Mouse (Mus musculus) kidney, embryonic 15.5 days (tissue): ENCODE data around the gene Hps1. TPM values are rescaled to one million over a fixed set of nuclear protein-coding genes. Genes with fewer than 3 reads are reported as not detected.
"Not testable (repeated sequence)": the region's sequence is repeated elsewhere in the genome, so short reads cannot be mapped to it uniquely, and the experiment has no call there.

Source experiments
- ATAC-seq: fragments of 200-750 bp; cut with Nextera tagmentation; replicated peaks from 2 replicates; pipeline ENCODE4 v1.8.0; 2017; ENCODE audit warnings: moderate TSS enrichment; ENCODE audit not compliant: low FRiP score
- H3K27ac ChIP-seq: fragments of 300-500 bp; sonication (generic); 2 replicates; pipeline ENCODE4 v1.5.1; 2015; ENCODE audit warnings: mild to moderate bottlenecking, inconsistent platforms
- H3K27me3 ChIP-seq: fragments of 300-500 bp; sonication (generic); 2 replicates; pipeline ENCODE4 v1.6.1; 2015; ENCODE audit warnings: inconsistent platforms
- H3K36me3 ChIP-seq: fragments of 300-500 bp; sonication (generic); 2 replicates; pipeline ENCODE4 v1.6.1; 2015; ENCODE audit warnings: inconsistent platforms
- H3K4me1 ChIP-seq: fragments of 300-500 bp; sonication (generic); 2 replicates; pipeline ENCODE4 v1.6.1; 2015; ENCODE audit warnings: inconsistent platforms
- H3K4me2 ChIP-seq: fragments of 300-500 bp; sonication (generic); 2 replicates; pipeline ENCODE4 v1.6.1; 2015; ENCODE audit warnings: moderate library complexity, mild to moderate bottlenecking, inconsistent platforms
- H3K4me3 ChIP-seq: fragments of 300-500 bp; sonication (generic); replicated peaks from 2 replicates; pipeline ENCODE4 v1.5.1; 2015; ENCODE audit warnings: mild to moderate bottlenecking, inconsistent platforms
- H3K9ac ChIP-seq: fragments of 300-500 bp; sonication (generic); 2 replicates; pipeline ENCODE4 v1.6.1; 2015; ENCODE audit warnings: mild to moderate bottlenecking, inconsistent platforms
- H3K9me3 ChIP-seq: fragments of 300-500 bp; sonication (generic); replicated peaks from 2 replicates; pipeline ENCODE4 v1.6.1; 2016; ENCODE audit warnings: inconsistent platforms
- WGBS: fragments of 180-500 bp; shearing (Covaris S2); methylation state at CpG from one replicate; pipeline ENCODE4 v1.1.7; 2015; ENCODE audit warnings: mixed read lengths; 5-methylcytosine and 5-hydroxymethylcytosine counted together
- polyA plus RNA-seq: library from polyadenylated mRNA; unstranded; fragments of >200 nt; fragmentation: Nextera tagmentation; extraction: Ambion mirVana; gene quantifications from 2 replicates; pipeline ENCODE4 v1.2.1, GENCODE M21; 2015

Gene Hps1
- polyA plus RNA-seq, 1 experiment from 2014 or later = 14.8 TPM

DNA sequence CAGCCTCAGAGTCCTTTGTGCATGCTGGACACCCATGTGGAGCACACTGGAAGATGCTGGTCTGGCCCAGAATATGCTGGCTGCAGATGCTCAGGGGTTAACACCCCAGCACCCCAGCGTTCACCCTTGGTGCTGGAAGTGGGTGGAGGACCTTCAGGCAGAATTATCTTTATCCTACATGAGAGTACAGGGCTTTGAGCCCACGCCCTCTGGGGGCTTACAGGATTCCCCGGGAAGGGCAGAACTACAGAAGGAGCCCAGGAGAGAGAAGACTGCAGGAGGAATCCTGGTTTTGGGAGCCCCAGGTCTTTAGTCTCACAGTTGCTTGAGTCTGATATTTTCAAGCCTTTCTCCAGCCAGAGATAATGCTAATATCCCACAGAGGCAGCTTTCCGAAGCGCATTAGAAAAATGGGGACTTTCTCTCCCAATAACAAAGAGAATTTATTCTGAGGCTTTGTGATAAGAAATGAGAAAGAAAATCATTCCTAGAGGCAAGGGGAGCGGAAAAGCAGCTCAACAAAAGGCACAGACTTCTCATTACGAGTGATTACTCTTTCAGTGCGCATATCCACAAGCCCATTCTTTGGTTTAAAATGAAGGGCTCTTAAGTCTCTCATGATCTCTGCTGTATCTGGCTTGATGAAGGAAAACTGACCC is 5.9 kb upstream of the Hps1 start:
- Histone ChIP-seq H3K9ac (no peak overlapping the region), H3K27me3 (peaks cover 9% of the 10 kb centered on the region; the same call in 1 of the 2 replicates), H3K9me3 (no peaks in the 10 kb centered on the region), H3K27ac (no peak overlapping the region), H3K36me3 (no peaks in the 10 kb centered on the region), H3K4me2 (no peak overlapping the region), H3K4me3 (no peak overlapping the region), H3K4me1 (peaks cover 10% of the 10 kb centered on the region)
- no peak for ATAC-seq
- WGBS = 73% methylated on average over 8 of the region's 8 CpGs

DNA sequence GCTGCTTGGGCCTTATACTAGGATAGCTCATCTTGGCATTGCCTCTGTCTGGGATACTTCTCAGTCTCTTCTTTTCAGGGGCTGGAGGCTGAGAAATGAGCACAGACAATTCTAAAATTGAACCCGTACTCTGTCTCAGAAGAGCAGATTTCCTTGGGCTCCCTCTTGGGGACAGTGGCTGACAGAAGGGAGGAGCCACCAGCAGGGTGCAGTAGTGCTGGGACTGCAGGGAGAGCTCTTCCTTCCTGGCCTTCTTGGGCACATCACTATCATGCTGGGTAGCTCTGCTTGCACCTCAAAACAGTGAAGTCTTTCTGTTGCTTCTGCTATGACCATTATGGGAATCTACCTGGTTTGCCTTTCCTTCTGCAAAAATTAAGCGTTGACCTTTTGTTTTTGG is 5.4 kb upstream of the Hps1 start:
- no peak for ATAC-seq
- Histone ChIP-seq H3K27me3 (peaks cover 6% of the 10 kb centered on the region; the same call in 1 of the 2 replicates), H3K9ac (no peak overlapping the region), H3K4me2 (no peak overlapping the region), H3K4me3 (no peak overlapping the region), H3K4me1 (peaks cover 11% of the 10 kb centered on the region), H3K9me3 (no peaks in the 10 kb centered on the region), H3K27ac (no peak overlapping the region), H3K36me3 (no peaks in the 10 kb centered on the region)
- 49% methylated on average over 2 of the region's 2 CpGs for WGBS

DNA sequence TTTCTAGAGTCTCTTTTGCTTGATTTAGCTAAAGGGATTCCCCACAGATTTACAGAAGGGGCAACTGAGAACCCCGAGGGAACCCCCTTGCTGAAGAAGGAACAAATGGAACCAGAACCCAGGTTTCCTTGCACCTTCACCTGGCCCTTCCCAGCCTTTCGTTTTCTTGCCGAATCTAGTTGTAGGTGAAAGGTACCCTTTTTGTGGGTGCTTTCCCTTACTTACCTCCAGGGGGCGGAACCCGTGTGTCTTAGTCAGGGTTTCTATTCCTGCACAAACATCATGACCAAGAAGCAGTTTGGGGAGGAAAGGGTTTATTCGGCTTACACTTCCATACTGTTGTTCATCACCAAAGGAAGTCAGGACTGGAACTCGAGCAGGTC is 369 bp upstream of the Hps1 start:
- not testable (repeated sequence) for ATAC-seq, H3K36me3 ChIP-seq, H3K4me1 ChIP-seq, H3K9me3 ChIP-seq, H3K27me3 ChIP-seq
- Histone ChIP-seq H3K27ac (peak overlapping the region; percentile 90), H3K9ac (peak overlapping the region; percentile 62), H3K4me3 (peak overlapping the region; percentile 76), H3K4me2 (peak overlapping the region; percentile 84)
- 48% methylated on average over 7 of the region's 7 CpGs for WGBS

DNA sequence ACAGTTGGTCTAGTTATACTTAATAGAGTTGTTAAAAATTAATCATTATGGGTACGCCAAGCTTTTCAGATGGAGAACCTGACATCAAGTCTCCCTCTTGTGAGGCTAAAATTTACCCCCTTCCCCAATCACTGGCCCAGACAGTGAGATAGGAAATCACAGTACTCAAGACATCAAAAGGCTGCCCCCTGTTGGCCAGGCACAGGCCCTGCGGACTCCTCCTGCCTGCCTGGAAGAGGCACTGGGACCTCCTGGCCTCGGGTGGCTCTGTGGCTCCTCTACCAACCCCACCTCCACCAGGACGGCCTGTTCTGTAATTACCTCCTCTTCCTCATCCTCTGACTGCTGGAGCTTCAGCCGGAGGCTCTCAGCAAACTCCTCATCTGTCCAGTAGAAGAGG is 2.0 kb downstream of the Hps1 start:
- 72% methylated on average over 5 of the region's 5 CpGs for WGBS
- Histone ChIP-seq H3K9me3 (no peaks in the 10 kb centered on the region), H3K9ac (no peak overlapping the region), H3K4me1 (peaks cover 4% of the 10 kb centered on the region), H3K27ac (no peak overlapping the region), H3K4me3 (no peak overlapping the region), H3K4me2 (no peak overlapping the region), H3K27me3 (no peaks in the 10 kb centered on the region), H3K36me3 (no peaks in the 10 kb centered on the region)
- ATAC-seq = no peak

DNA sequence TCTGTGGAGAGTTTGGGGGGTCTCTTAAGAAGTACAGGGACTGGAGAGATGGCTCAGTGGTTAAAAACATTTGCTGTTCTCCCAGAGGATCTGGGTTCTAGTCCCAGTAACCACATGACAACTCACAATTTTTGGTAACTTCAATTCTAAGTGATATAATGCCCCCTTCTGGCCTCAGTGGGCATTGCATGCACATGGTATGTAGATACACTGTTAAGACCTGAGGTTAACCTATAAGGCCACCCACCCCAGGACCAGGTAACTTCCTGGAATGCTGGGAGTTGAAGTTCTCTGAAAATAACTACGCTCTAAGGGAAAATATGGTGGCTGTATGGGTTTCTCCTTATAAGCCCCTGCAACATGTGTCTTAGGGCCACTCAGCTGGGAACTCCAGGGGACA is 3.0 kb downstream of the Hps1 start:
- 100% methylated on average over 1 of the region's 1 CpGs for WGBS
- ATAC-seq = no peak

DNA sequence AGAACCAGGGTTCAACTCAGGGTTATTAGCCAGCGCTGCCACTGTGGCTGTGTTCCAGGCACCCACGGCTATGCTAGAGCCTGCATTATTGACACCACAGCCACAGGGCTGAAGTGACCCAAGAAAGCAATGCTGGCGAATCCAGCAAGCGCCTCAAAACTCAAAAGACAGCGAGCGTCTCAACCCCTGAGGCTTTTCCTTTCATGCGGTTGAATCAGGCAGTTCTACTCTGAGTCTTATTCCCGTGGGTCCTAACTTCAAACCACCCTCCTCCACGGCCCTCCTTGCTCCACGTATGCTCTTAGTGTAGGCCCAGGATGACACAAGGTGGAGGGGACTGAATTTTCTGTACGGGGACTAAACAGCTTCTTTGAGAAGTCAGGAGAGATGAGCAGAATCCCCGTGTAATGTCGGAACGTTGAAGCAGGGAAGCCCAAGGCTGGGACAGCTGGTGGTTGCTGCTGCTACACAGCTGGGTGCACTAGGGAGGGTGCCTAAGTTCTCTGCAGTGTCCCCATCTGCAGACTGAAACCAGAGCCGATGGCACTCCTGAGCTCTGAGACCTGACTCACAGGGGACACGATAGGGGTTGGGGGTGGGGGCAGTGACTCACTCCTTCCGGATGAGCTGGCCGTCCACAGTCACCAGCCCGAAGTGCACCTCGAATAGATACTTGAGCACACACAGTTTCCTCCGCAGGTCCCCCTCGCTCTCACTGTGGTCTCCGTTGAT is 9.5 kb downstream of the Hps1 start:
- 0 out of 2 replicates have a peak, but pooled peaks cover 4% of the 10 kb centered on the region for H3K36me3 ChIP-seq
- WGBS = 69% methylated on average over 23 of the region's 23 CpGs

More for the DNA sequence above, 3.0 kb downstream of the Hps1 start:
- H3K9ac ChIP-seq = no peak overlapping the region
- no peak overlapping the region for H3K27ac ChIP-seq
- H3K36me3 ChIP-seq = no peaks in the 10 kb centered on the region
- no peaks in the 10 kb centered on the region for H3K27me3 ChIP-seq
- H3K4me2 ChIP-seq = no peak overlapping the region
- H3K4me1 ChIP-seq = peaks cover 4% of the 10 kb centered on the region
- no peaks in the 10 kb centered on the region for H3K9me3 ChIP-seq
- H3K4me3 ChIP-seq = no peak overlapping the region

DNA sequence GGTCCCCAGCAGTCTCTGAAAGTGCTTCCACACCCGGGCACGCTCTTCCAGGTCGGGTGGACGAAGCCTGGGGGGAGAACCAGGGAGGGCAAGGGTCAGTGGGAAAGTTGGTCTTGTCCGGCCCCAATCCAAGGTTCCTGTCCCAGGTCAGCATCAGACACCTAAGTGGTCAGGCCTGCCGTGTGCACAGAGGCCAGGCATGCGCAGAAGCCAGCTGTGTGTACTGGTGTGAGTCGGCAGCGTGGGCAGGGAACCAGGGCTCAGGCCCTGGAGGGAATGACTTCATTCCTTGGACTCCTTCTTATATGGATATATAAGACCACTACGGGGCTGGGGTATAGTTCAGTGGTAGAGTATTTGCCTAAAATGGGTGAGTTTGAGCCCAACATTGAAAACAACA is 10.1 kb downstream of the Hps1 start:
- Histone ChIP-seq H3K9me3 (no peaks in the 10 kb centered on the region), H3K4me1 (peaks cover 13% of the 10 kb centered on the region), H3K36me3 (0 out of 2 replicates have a peak, but pooled peaks cover 4% of the 10 kb centered on the region), H3K4me3 (no peak overlapping the region), H3K9ac (no peak overlapping the region), H3K4me2 (no peak overlapping the region), H3K27me3 (no peaks in the 10 kb centered on the region), H3K27ac (no peak overlapping the region)
- 85% methylated on average over 10 of the region's 10 CpGs for WGBS
- no peak for ATAC-seq

More for the DNA sequence above, 9.5 kb downstream of the Hps1 start:
- peak; percentile 41; the same call in 1 of the 2 replicates for ATAC-seq
- Histone ChIP-seq H3K4me1 (peaks cover 10% of the 10 kb centered on the region), H3K4me3 (no peak overlapping the region), H3K9ac (no peak overlapping the region), H3K27ac (no peak overlapping the region), H3K4me2 (no peak overlapping the region), H3K9me3 (no peaks in the 10 kb centered on the region), H3K27me3 (no peaks in the 10 kb centered on the region)

DNA sequence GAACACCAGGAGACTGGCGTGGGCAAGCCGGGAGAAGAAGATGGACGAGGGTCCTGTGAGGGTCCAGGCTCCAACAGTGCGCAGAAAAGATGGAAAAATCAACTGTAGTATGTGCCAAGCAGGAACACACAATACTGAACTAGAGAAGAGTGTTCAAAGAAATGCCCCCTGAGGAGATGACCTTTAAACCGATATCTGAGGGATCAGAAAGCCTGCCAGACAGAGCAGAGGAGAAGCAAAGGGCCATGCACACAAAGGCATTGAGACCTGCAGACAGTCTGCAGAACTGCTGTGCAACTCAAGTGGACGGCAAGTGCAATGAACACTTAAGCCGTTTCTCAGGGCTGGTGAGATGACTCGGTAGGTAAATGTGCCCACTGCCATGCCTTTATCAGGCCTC is 12.4 kb downstream of the Hps1 start:
- Histone ChIP-seq H3K27ac (no peak overlapping the region), H3K4me1 (peaks cover 22% of the 10 kb centered on the region), H3K27me3 (no peaks in the 10 kb centered on the region), H3K36me3 (0 out of 2 replicates have a peak, but pooled peaks cover 4% of the 10 kb centered on the region), H3K9ac (no peak overlapping the region), H3K9me3 (no peaks in the 10 kb centered on the region), H3K4me2 (no peak overlapping the region), H3K4me3 (no peak overlapping the region)
- WGBS = 66% methylated on average over 8 of the region's 8 CpGs
- ATAC-seq = no peak

DNA sequence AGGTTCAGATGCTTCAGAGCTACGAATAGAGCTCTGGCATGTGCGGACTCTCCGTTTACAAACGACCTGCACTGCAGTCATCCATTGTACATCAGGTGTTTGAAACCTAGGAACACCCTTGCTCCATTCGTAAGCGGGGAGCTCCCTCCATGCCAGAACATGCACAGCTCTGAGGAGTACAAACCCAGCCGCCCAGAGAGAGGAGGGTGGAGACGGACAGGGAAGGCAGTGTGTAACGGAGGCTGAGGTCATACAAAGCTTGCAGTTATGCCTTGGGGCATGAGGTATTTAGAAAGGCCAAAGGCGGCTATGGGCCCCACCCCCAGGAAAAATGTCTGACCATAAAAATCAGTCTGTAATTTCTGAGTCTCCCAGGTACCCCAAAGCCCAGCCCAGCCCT is 15.4 kb downstream of the Hps1 start:
- Histone ChIP-seq H3K4me3 (no peak overlapping the region), H3K4me2 (no peak overlapping the region), H3K4me1 (peaks cover 29% of the 10 kb centered on the region), H3K27ac (no peak overlapping the region), H3K9ac (no peak overlapping the region), H3K9me3 (no peaks in the 10 kb centered on the region), H3K27me3 (no peaks in the 10 kb centered on the region), H3K36me3 (no peaks in the 10 kb centered on the region)
- ATAC-seq = no peak
- WGBS = 59% methylated on average over 10 of the region's 10 CpGs

DNA sequence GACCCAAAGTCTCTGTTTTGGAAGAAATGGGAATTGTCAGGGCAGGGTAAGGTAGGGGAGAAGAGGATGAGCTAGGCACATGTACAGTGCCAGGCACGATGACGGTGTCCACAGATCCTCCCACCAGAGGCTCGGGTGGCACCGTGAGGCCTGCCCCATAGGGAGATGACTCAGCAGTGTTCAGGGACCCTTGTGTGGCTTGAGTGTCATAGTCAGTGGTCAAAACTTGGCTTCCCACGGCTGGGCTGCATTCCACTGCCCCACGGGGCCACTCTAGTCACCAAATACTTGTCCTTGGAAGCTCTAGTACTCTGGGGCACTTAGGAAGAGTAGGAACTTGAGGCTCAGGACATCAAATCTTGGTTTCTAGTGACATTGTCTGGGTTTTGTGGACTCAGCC is 23.1 kb downstream of the Hps1 start:
- peaks cover 62% of the 10 kb centered on the region for H3K4me1 ChIP-seq
- H3K27me3 ChIP-seq = no peaks in the 10 kb centered on the region
- no peaks in the 10 kb centered on the region for H3K36me3 ChIP-seq
- WGBS = 82% methylated on average over 6 of the region's 6 CpGs
- no peak overlapping the region for H3K27ac ChIP-seq
- ATAC-seq = no peak
- H3K9me3 ChIP-seq = no peaks in the 10 kb centered on the region
- no peak overlapping the region for H3K4me3 ChIP-seq
- H3K9ac ChIP-seq = no peak overlapping the region
- H3K4me2 ChIP-seq = no peak overlapping the region

DNA sequence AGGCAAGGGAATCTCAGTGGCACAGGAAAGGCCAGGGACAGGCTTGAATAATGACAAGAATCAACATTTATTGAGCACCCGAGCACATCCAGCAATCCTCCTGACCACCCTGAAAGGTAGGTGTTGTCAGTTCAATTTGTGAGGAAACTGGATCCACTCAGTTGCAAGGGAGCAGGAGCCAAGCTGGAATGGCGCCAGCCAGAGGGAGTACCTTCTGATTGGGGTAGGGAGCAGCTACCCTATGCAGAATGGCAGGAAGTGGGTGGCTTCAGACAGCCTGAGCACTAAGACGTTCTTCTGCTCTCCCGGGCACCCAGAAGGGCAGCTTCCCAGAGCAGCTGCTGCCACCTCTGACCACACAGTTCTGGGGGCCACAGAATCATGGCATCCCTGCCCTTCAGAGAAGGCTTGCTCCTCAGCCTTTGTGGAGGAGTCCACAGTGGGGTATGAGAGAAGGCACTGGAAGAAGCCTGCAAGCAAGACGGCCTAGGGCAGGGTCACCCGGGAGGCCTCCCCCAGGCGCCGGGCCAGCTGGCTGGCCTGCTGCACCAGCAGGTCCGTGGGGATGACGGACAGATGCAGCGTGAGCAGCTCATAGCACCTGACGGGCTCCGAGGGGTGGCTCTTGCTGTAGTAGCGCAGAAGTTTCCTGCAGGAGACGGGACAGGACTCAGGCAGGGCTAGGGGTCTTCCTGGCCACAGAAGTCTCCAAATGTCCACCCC is 24.5 kb downstream of the Hps1 start:
- 54% methylated on average over 15 of the region's 15 CpGs for WGBS
- Histone ChIP-seq H3K27ac (peak overlapping the region; percentile 22; the same call in 1 of the 2 replicates), H3K9me3 (no peaks in the 10 kb centered on the region), H3K27me3 (no peaks in the 10 kb centered on the region), H3K9ac (no peak overlapping the region), H3K4me3 (no peak overlapping the region), H3K4me1 (peaks cover 67% of the 10 kb centered on the region), H3K4me2 (no peak overlapping the region), H3K36me3 (no peaks in the 10 kb centered on the region)
- ATAC-seq = no peak
